Mouse (Mus musculus) kidney, adult 2 months (tissue): ENCODE results near the gene Tmem108.

Experiments
- CTCF ChIP-seq: fragments of 200-500 bp; conservative IDR thresholded peaks from 2 replicates; pipeline ENCODE4 v1.5.1; 2011; ENCODE audit warnings: low read depth, mild to moderate bottlenecking, control low read depth, low read length, moderate library complexity, mixed read lengths; ENCODE audit not compliant: insufficient read depth, insufficient read length
- POLR2A ChIP-seq: fragments of 200-500 bp; IDR thresholded peaks from one replicate; pipeline ENCODE4 v1.6.1; 2011; ENCODE audit warnings: low read depth, low read length, control low read depth

GRCm38 (mm10) chr9:103603792-103604191, 157.8 kb downstream of the Tmem108 start:
- no peak for TF ChIP-seq CTCF
- TF ChIP-seq POLR2A = no peak
